Mouse (Mus musculus): ENCODE measurements around the gene Pacsin2.
A peak's percentile ranks its signal among the peaks of the same experiment; 100 is the strongest.
"Not testable (repeated sequence)": the region's sequence is repeated elsewhere in the genome, so short reads cannot be mapped to it uniquely, and the experiment has no call there.

The Pacsin2 gene

DNA sequence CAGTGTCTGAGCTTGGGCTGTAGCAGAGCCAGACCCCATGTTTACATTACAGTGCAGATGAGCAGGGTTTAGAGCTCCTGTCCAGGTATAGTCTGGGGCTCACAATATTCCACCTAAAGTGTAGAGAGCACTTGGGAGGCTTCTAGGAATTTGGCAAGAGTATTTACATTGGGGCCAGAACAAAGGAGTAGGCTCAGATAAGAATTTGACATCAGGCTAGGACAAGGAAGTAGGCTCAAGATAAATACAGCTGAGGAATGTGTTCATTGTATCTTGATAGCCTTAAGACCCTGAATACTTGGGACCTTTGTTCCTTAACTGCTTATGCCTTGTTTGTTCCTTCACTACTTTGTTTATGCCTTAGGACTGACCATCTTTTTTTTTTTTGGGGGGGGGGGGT, 90.3 kb downstream of the Pacsin2 start:
- DNase-seq (ENCODE audit: low spot score) = peak; percentile 34

DNA sequence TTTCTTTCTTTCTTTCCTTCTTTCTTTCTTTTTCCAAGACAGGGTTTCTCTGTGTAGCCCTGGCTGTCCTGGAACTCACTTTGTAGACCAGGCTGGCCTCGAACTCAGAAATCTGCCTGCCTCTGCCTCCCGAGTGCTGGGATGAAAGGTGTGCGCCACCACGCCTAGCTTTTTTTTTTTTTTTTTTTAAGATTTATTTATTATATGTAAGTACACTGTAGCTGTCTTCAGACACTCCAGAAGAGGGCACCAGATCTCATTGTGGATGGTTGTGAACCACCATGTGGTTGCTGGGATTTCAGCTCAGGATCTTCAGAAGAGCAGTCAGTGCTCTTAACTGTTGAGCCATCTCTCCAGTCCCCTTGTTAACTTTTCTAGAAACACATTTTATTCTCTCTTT, 95.7 kb downstream of the Pacsin2 start:
- not testable (repeated sequence) for DNase-seq (ENCODE audit: low spot score)

DNA sequence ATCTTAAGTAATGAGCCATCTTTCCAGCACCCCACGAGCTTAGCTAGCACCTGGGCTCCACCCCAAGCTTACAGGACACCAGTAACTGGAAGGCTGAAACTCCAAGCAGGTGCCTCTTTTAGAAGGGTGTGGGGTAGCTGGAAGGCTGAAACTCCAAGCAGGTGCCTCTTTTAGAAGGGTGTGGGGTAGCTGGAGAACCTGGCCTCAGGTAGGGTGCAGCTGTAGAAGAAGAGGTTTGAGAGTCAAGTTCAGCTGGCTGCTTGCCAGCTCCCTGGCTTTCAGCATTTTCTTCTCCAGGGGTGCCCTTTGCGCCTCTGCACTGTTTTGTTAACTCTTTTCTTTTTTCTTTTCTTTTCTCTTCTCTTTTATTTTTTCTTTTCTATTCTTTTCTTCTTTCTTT, 96.1 kb downstream of the Pacsin2 start:
- DNase-seq (ENCODE audit: low spot score) = no peak

DNA sequence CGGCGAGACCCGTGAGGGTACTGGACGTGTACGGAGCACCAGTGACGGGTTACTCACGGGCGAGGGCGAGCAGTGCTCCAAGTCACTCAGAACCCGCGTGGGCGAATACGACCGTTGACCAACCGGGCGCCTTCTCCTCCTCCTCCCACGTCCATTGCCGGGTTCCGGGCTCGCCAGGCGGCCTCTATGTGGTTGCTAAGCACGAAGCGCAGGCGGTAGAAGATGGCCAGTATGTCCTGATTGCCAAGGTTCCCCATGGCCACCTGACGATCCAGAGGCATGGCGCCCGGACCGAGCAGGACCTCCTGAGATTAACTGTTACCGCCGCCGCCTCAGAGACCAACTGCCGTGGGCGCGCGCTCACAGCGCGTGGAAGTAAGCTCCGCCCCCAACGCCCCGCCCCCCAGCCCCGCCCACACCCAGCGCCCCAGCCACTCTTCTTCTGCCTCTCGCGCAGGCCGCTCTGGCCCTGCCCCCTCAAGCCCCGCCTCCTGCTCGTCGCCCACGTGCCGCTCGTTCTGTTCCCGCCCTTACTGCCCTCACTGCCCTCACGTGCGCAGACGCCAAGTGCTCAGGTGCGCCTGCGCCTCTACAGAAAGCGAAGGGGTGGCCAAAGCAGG, 97.4 kb downstream of the Pacsin2 start:
- DNase-seq (ENCODE audit: low spot score) = peak; percentile 92

DNA sequence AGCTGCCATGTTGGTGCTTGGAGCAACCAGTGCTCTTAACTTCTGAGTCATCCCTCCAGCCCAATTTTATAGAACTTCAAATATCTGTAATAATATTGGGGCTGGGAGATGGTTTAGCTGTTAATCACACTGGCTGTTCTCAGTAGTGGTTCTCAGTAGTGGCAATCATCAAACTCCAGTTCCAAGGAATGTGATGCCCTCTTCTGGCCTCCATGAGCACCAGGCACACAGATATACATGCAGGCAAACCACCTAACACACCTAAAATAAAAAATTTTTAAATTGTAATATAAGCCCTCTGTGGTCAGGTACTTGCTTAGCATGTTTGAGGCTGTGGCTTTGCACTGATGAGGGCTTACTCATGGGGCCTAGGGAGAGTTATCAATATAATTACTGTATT, 98.7 kb downstream of the Pacsin2 start:
- no peak for DNase-seq (ENCODE audit: low spot score)

DNA sequence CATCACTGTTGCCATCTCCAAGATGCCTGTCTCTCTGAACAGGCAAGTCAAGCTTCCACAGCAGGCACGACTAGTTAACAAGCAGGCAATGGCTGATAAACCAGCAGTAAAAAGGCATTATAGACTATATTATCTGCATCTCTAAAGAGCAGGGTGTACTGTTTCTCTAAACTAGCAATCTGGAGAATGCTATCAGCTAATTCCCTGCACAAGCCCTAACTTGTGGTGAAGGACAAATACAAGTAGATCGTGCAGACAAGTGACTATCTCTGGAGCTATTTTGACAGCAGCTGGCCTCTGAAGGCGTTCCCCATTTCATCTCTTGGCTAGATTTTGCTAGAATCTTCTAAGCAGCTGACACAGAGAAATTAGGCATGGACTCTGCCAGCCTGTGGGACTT, 100.2 kb downstream of the Pacsin2 start:
- no peak for DNase-seq (ENCODE audit: low spot score)

DNA sequence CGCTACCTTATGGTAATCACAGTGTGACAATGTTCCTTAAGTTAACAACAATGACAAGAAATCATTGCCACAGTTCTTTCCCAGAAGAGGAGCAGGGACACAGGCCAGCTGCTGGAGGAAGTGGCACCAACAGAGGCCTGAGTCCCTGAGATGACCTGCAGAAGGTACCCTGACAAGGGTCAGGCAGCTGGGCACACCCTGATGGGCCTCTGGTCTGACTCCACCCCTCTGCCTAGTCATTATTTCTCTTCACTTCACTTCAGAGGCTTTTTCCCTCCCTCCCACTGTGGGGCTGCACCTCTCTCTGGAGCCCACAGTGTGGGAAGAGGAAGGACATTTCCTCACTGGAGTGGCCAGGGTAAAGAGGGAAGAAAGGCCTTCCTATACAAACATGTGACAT, 101.6 kb downstream of the Pacsin2 start:
- DNase-seq (ENCODE audit: low spot score) = not testable (repeated sequence)

DNA sequence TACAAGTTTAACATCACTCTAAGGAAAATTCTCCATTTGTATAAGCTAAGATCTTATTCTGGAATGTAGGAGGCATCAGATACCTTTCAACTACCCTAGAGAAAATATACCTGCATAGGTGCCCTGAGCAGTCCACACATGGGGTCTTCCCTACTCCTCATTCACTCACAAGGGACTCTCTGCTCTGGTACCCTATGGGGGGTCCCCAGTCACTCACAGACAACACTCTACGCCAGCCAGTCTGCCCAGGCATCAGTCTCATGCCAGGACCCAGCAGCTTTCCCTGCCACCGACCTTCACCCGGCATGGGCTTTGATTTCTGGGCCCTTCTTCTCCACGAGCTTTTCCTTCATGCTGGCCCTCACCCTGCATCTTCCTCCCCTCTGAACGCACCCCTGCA, 103.5 kb downstream of the Pacsin2 start:
- not testable (repeated sequence) for DNase-seq (ENCODE audit: low spot score)

DNA sequence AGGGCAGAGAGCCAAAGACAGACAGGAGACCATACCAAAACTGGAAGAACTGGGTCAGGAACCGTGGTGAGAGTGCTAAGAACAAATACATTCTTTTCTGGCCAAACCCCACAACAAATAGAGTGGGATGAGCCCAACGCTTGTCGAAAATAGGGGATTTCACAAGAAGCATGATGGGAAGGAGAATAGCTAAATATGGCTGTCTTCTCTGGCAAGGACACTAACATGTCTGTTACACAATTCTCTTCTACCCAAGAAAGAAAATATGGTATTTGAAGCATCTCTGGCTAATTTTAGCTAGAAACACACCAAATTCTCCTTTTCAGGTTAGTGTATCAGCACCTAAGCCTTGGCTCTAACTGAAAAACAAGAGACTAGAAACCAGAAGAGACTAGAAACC, 104.3 kb downstream of the Pacsin2 start:
- DNase-seq (ENCODE audit: low spot score) = no peak

DNA sequence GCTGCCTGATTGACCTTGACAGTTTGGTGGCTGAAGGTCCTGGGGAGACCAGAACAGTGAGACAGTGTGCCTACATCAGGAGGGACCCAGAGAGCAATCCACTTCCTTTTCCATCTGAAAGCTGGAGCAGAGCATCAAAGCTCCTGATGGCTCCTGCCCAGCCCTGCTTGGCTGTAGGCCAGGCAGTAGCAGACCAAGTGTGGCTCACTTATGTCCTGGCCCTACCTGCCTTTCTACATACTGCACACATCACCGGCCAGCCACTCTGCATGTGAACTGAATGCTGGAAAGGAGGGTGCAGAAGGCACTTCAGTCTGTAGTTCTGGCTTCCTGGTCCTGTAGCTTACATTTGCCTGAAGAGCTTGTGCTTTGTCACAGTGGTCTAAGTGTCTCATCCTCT, 105.9 kb downstream of the Pacsin2 start:
- DNase-seq (ENCODE audit: low spot score) = no peak

DNA sequence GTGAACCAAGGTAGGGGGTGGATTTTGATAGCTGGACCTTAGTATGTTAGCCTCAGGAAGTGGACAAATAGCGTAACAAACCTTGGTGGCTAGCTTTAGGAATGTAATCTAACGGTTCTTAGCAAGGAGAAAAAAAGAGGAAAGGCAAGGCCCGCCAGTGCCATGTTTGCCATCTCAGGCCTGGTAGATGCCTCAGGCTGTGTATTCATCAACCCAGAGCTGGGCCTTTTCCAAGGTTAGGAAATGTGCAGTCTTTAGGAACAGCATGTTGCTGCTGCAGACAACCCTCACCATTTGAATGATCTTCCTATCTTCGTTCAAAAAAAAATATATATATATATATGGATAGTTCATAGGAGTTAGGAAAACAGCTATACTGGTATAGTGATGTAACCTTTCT, 112.9 kb downstream of the Pacsin2 start:
- DNase-seq (ENCODE audit: low spot score) = no peak

DNA sequence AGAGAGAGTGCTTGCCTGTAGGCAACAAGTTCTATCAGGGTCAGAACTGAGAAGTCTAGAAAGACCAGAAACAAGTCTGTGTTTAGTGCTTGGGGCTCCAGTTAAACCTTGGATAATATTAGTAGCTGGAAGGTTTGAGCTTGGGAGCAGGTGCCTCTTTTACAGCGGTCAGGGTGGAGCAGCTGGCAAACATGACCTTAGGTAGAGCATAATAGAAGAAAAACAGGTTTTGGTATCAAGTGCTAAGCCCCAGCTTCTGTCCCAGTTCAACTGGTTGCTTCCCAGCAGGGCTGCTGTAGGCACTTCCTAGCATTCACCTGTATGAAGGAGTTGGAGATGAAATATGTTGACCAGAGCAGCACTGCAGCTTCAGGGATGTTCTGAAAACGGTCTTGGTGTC, 113.5 kb downstream of the Pacsin2 start:
- DNase-seq (ENCODE audit: low spot score) = peak; percentile 53

DNA sequence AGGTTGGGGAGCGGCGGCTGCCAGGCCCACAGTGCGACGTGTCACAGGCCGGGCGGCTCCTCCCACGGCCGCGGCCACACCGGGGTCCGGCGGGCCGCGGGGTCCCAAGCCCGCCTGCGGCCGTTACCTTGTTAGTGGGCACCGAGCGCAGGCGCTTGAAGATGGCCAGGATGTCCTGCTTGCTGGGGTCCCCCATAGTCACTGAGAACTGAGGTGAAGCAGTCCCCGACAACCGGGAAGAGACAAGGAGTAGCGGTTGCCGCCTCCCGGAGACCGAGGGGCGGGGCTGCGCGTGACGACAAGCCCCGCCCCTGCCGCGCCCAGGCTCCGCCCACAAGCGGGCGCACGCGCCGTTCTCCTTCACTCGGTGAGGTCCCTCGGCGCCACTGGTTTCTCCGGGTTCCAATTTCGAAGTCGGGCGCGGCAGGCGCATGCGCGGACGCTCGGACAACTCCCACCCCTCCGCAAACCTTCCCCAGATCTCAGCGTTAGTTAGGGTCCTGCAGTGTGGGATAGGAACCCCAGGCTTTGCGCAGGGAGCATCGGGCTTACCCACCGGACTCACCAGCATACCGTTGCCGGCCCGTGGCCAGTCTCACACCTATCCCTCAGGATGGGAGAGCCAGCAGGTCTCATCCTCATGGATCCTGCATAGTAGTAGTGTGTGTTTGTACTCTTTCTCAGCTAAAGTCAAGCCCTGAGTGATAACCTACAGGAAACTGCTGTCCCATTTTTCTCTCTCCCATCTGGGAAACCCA, 114.3 kb downstream of the Pacsin2 start, which contains the start of gene Arfgap3:
TSS of gene Arfgap3 (minus strand) at position 294 of the 758 bp plus-strand sequence.
- DNase-seq (ENCODE audit: low spot score) = peak; percentile 91

DNA sequence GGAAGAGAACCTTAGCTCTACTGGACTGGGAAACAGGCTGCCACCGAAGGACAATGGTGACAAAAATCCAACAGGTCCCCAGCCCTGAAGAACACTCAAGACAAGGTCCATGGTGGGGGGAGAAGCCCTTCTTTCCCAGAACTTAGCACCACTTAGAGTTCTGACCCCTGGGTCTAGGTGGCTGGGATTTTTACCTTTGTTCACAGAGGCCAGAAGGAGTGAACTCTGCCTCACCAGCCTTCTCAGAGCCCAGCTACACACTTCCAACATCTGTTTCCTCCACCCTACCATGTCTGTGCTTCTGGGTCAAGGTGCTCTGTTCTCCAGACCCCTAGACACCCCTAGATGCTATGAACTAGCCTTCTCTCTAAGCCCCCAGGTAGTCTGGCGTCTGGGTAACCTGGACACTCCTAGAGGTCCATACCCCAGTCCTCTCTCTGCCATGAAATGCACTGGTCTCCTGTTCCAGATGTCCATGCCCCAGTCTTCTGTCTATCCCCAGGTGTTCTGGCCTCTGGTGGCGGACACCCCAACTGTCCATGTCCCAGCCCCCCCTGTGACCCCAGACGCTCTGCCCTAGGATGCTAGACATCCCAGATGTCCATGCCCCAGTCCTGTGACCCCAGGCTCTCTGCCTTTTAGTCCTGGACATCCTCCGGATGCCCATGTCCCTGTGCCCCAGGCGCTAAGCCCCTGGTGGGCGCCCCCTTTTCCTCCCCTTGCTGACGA, 115.0 kb downstream of the Pacsin2 start:
- no peak for DNase-seq (ENCODE audit: low spot score)

DNA sequence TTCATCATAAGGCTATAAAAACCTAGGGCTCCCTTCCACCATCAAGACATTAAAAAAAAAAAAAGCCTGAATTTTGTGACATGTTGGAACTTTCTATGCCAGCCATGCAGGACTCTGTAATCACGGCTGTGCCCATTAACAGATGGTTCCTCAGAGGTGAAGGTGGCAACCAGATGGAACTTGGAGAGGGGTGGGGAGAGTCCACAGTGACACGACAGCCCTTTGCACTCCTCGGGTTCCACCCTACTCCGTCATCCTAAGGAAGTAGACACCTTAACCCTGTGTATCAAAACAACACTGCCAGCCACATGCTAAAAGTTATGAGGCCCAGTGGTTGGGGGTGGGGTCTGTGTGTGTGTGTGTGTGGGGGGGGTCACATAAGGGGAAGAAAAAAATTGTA, 115.7 kb downstream of the Pacsin2 start:
- no peak for DNase-seq (ENCODE audit: low spot score)

DNA sequence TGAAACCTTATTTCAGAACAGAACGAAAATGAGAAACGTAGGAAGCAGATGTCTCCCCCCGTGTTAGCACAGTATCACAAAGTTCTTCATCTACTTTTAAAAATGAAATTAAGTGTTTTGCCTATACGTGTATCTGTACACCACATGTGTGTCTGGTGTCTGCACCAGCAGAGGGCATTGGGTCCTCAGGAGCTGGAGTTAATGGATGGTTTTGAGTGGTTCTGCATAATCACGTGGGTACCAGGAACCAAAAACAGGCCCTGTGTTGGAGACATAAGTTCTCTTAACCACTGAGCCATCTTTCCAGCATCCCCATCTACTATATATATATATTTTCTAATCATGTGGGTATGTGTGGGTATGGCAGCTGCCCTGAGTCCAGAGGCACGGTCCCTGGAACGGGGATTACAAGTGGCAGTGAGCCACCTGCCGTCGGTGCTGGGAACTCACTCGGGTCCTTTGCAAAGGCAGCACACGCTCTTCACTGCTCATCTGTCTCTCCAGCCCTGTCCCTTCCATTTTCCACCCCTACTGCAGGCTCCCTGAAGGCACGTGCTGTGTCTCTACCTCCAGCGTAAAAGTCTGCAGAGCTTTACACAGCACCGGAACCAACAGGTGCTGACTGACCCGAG, 118.4 kb downstream of the Pacsin2 start:
- DNase-seq (ENCODE audit: low spot score) = no peak

DNA sequence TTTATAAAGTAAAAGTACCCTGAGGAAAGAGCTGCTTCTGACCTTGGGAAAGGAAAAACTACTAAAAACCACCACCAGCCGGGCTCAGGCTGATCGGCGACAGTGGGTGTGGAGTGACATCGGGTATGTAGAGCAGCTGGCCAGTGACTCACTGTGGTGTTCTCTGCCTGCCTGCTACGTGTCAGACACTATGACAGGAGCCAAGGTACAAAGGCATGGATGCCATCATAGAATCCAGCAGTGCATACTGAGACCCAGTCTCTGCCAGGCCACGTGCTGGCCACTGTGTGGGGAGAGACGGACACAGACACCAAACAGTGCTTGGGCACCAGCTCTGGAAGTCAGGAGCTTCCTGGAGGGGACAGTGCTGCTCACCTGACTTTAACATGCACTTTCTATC, 119.5 kb downstream of the Pacsin2 start:
- no peak for DNase-seq (ENCODE audit: low spot score)

DNA sequence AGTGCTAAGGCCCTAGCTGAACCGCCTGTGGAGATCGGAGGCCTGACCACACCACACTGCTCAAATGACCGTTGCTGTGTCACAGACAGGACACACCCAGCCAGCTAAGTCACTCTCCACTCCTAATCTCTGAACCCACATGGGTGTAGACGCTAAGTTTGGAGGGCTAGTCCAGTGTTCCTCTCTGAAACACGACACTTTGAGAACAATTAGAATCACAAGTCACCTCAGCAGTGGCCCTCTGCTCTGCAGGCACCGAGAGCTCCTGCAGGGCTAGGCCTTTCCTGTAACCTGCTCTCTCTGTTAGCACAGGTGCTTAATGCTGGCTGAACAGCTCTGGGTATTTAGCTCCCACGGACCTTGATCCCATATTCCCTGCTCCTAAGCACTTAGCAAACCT, 120.2 kb downstream of the Pacsin2 start:
- no peak for DNase-seq (ENCODE audit: low spot score)

DNA sequence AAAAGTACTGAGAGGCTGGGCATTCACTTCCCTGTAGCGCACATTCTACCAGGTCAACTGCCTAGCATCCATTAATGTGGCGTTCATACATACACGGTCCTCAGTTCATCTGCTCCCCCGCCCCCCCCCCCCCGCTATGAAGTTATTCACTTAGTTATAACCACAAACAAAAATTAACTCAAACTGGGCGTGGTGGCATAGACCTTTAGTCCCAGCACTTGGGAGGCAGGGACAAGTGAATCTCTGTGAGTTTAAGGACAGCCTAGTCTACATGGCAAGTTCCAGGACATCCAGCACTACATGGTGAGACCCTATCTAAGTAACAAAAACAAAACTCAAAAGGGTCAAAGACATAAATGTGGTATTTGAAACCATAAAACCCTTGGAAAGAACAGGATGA, 125.5 kb downstream of the Pacsin2 start:
- DNase-seq (ENCODE audit: low spot score) = no peak

DNA sequence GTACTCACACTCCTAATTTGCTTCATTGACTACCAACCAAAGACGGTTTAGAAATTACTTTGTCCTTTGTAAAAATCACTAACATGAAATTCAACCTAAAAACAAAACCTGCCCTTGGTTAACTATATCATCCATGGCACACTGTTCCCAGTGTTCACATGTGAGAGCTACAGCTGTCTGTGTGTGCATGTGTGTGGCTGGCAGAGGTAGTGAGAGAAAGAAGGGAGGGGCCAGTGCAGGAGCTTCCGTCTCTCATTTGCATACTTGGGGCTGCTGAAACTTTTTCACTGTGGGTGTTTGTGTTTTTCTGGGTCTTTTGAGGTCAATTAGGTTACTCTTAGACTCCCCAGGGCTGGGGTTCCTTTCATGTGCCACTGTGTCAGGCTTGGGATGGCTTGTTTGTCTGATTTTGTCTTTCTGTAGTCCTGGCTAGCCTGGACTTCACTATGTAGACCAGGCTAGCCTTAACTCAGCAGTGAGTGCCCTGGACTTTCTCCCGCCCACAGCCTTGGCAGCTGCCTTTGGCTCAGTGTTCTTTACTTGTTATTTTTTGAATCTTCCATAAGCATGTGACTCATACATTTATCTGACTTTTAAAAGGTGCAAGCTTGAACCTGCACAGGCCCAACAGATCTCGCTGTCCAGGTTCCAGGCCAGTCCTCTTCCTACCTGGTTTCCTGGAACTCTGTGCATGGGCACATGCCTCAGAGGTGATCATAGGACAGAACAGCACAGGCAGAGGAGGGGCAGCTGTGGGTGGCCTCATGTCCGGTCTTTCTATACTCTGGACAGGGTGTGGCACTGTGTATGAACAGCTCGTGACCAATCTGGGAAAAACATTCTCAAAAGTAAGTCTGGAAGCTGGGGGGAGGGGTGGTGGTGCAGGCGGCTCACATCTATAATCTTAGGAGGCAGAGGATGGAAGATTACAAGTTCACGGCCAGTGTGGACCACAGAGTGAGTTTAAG, 126.2 kb downstream of the Pacsin2 start:
- DNase-seq (ENCODE audit: low spot score) = peak; percentile 43

DNA sequence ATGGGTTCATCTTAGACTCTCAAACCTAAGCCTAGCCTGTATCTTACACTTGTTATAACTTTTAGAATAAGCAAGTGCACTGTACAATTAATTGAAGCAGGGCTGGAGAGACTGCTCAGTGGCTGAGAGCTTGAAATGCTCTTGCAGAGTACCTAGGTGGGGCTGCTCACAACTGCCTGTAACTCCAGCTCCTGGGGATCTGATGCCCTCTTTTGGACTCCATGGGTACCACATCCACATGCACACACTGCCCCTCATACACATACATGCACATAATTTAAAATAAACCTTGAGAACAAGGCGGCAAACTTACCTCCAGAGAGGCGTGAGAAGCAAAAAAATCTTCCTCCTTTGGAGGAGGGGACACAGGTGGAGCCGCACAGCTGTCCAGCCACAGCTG, 132.0 kb downstream of the Pacsin2 start:
- DNase-seq (ENCODE audit: low spot score) = no peak

DNA sequence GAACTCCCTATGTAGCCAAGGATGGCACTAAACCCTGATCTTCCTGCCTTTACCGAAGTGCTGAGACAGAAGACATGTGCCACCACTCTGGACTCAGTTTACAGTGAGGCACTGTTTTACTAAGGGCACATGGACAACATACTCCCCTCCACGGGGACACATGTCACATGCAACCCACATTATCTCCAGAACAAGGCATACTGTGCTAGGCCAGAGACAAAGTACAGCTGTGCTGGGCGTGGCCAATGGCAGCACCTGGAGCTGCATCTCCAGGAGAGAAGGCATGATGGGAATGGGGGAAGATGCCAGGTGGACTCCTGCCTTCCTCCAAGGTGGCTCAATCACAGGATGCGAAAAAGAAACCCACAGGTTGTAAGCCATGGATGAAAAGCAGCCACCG, 135.5 kb downstream of the Pacsin2 start:
- DNase-seq (ENCODE audit: low spot score) = no peak
